Mouse (Mus musculus) adrenal gland, adult 8-10 months (tissue): ENCODE measurements around the gene Tmem106c. TPM values are rescaled to one million over a fixed set of nuclear protein-coding genes. Genes with fewer than 3 reads are reported as not detected.

Source experiments
- DNase-seq: peaks from one replicate; pipeline ENCODE4 v3.0.0; 2022
- total RNA-seq, 4 experiments: library from RNA; stranded (reverse); gene quantifications; 2 replicates each; pipeline ENCODE4 v1.2.4; 2022

Gene Tmem106c
- 10 to 100 TPM; 69.3 to 87.1 (median 77.0) TPM for total RNA-seq

- peak; percentile 86 for DNase-seq
Measured at GRCm38 (mm10) chr15:97963989-97964835, at the start of gene Tmem106c. Tmem106c (plus strand) TSS chr15:97964200.

- no peak for DNase-seq
Measured at GRCm38 (mm10) chr15:97914331-97914747, 49.7 kb upstream of the Tmem106c start.

- no peak for DNase-seq
Measured at GRCm38 (mm10) chr15:97917994-97918393, 46.0 kb upstream of the Tmem106c start.

GRCm38 (mm10) chr15:97919217-97919616, 44.8 kb upstream of the Tmem106c start:
- no peak for DNase-seq

GRCm38 (mm10) chr15:97920306-97920705, 43.7 kb upstream of the Tmem106c start:
- DNase-seq: no peak

- DNase-seq: no peak
Measured at GRCm38 (mm10) chr15:97921796-97922195, 42.2 kb upstream of the Tmem106c start.

- DNase-seq: no peak
Measured at GRCm38 (mm10) chr15:97922421-97922820, 41.6 kb upstream of the Tmem106c start.

GRCm38 (mm10) chr15:97927018-97927417, 37.0 kb upstream of the Tmem106c start:
- DNase-seq: no peak

GRCm38 (mm10) chr15:97927821-97928220, 36.2 kb upstream of the Tmem106c start:
- no peak for DNase-seq

- DNase-seq: no peak
Measured at GRCm38 (mm10) chr15:97929259-97929824, 34.7 kb upstream of the Tmem106c start.

- DNase-seq: no peak
Measured at GRCm38 (mm10) chr15:97932441-97932840, 31.6 kb upstream of the Tmem106c start.

- no peak for DNase-seq
Measured at GRCm38 (mm10) chr15:97938580-97938979, 25.4 kb upstream of the Tmem106c start.

GRCm38 (mm10) chr15:97940088-97940487, 23.9 kb upstream of the Tmem106c start:
- no peak for DNase-seq

- DNase-seq: no peak
Measured at GRCm38 (mm10) chr15:97941306-97941705, 22.7 kb upstream of the Tmem106c start.

GRCm38 (mm10) chr15:97942538-97942937, 21.5 kb upstream of the Tmem106c start:
- no peak for DNase-seq

- no peak for DNase-seq
Measured at GRCm38 (mm10) chr15:97943356-97943755, 20.6 kb upstream of the Tmem106c start.

- no peak for DNase-seq
Measured at GRCm38 (mm10) chr15:97944919-97945574, 19.0 kb upstream of the Tmem106c start.

- no peak for DNase-seq
Measured at GRCm38 (mm10) chr15:97945656-97946315, 18.2 kb upstream of the Tmem106c start.

- DNase-seq: no peak
Measured at GRCm38 (mm10) chr15:97948720-97949119, 15.3 kb upstream of the Tmem106c start.

GRCm38 (mm10) chr15:97949706-97950105, 14.3 kb upstream of the Tmem106c start:
- DNase-seq: no peak

GRCm38 (mm10) chr15:97950240-97950639, 13.8 kb upstream of the Tmem106c start:
- DNase-seq: no peak

- DNase-seq: no peak
Measured at GRCm38 (mm10) chr15:97952137-97952888, 11.7 kb upstream of the Tmem106c start.
